Mouse (Mus musculus) forebrain, embryonic 16.5 days (tissue): ENCODE data around the gene Gm10160. TPM values are rescaled to one million over a fixed set of nuclear protein-coding genes. Genes with fewer than 3 reads are reported as not detected.

ENCODE experiments used
- ATAC-seq: fragments of 200-750 bp; cut with Nextera tagmentation; 2 replicates; pipeline ENCODE4 v1.8.0; 2017; ENCODE audit warnings: mild to moderate bottlenecking, moderate library complexity
- H3K27ac ChIP-seq: fragments of 300-500 bp; sonication (generic); 2 replicates; pipeline ENCODE4 v1.5.1; 2014; ENCODE audit warnings: low read length, control low read depth
- H3K27me3 ChIP-seq: fragments of 300-500 bp; sonication (generic); replicated peaks from 2 replicates; pipeline ENCODE4 v1.6.1; 2014; ENCODE audit warnings: low read length; ENCODE audit not compliant: control insufficient read depth, insufficient read depth
- H3K36me3 ChIP-seq: fragments of 300-500 bp; sonication (generic); 2 replicates; pipeline ENCODE4 v1.6.1; 2014; ENCODE audit not compliant: control insufficient read depth, insufficient read depth
- H3K4me1 ChIP-seq: fragments of 300-500 bp; sonication (generic); replicated peaks from 2 replicates; pipeline ENCODE4 v1.6.1; 2014; ENCODE audit warnings: low read length; ENCODE audit not compliant: control insufficient read depth, insufficient read depth
- H3K4me2 ChIP-seq: fragments of 300-500 bp; sonication (generic); 2 replicates; pipeline ENCODE4 v1.6.1; 2014; ENCODE audit warnings: mild to moderate bottlenecking, low read length, control low read depth
- H3K4me3 ChIP-seq: fragments of 300-500 bp; sonication (generic); replicated peaks from 2 replicates; pipeline ENCODE4 v1.5.1; 2014; ENCODE audit warnings: mild to moderate bottlenecking, low read length, control low read depth
- H3K9ac ChIP-seq: fragments of 300-500 bp; sonication (generic); replicated peaks from 2 replicates; pipeline ENCODE4 v1.6.1; 2014; ENCODE audit warnings: low read depth, low read length, control low read depth
- H3K9me3 ChIP-seq: fragments of 300-500 bp; sonication (generic); 2 replicates; pipeline ENCODE4 v1.6.1; 2016; ENCODE audit warnings: low read length; ENCODE audit not compliant: control insufficient read depth
- WGBS: fragments of 180-500 bp; shearing (Covaris S2); extraction: QIAGEN DNeasy Blood & Tissue Kit; methylation state at CpG from one replicate; pipeline ENCODE4 v1.1.7; 2014; 5-methylcytosine and 5-hydroxymethylcytosine counted together
- polyA plus RNA-seq: library from polyadenylated mRNA; unstranded; fragments of >200 nt; fragmentation: Nextera tagmentation; extraction: Ambion mirVana; gene quantifications from 2 replicates; pipeline ENCODE4 v1.2.1, GENCODE M21; 2015

Gene Gm10160
- polyA plus RNA-seq, 1 experiment from 2014 or later: not detected

GRCm38 (mm10) chr7:81849214-81849613 lies 6.4 kb downstream of the Gm10160 start:
- Histone ChIP-seq H3K9me3 (no peaks in the 10 kb centered on the region), H3K36me3 (no peaks in the 10 kb centered on the region), H3K4me2 (no peak overlapping the region), H3K4me1 (peaks cover 4% of the 10 kb centered on the region; the same call in 1 of the 2 replicates), H3K27ac (no peak overlapping the region), H3K27me3 (no peaks in the 10 kb centered on the region), H3K4me3 (no peak overlapping the region), H3K9ac (no peak overlapping the region)
- WGBS: 92% methylated on average over 5 of the region's 5 CpGs
- no peak for ATAC-seq

GRCm38 (mm10) chr7:81847777-81848176 lies 7.8 kb downstream of the Gm10160 start:
- Histone ChIP-seq H3K27ac (no peak overlapping the region), H3K4me3 (no peak overlapping the region), H3K27me3 (no peaks in the 10 kb centered on the region), H3K4me2 (no peak overlapping the region), H3K9me3 (no peaks in the 10 kb centered on the region), H3K4me1 (peaks cover 4% of the 10 kb centered on the region; the same call in 1 of the 2 replicates), H3K36me3 (no peaks in the 10 kb centered on the region), H3K9ac (no peak overlapping the region)
- WGBS: 7% methylated on average over 4 of the region's 4 CpGs
- ATAC-seq: peak; percentile 28; the same call in 1 of the 2 replicates

- no peaks in the 10 kb centered on the region for H3K27me3 ChIP-seq
- no peaks in the 10 kb centered on the region for H3K36me3 ChIP-seq
- no peak overlapping the region for H3K27ac ChIP-seq
- H3K4me3 ChIP-seq: no peak overlapping the region
- 36% methylated on average over 8 of the region's 8 CpGs for WGBS
- H3K9ac ChIP-seq: no peak overlapping the region
- no peak for ATAC-seq
- peaks cover 4% of the 10 kb centered on the region; the same call in 1 of the 2 replicates for H3K4me1 ChIP-seq
- H3K4me2 ChIP-seq: no peak overlapping the region
- no peaks in the 10 kb centered on the region for H3K9me3 ChIP-seq
Measured at GRCm38 (mm10) chr7:81847010-81847409, 8.6 kb downstream of the Gm10160 start.

GRCm38 (mm10) chr7:81846008-81846407 lies 9.6 kb downstream of the Gm10160 start:
- 93% methylated on average over 8 of the region's 8 CpGs for WGBS
- H3K9me3 ChIP-seq: no peaks in the 10 kb centered on the region
- H3K27me3 ChIP-seq: no peaks in the 10 kb centered on the region
- no peak overlapping the region for H3K27ac ChIP-seq
- no peak overlapping the region for H3K4me3 ChIP-seq
- no peak for ATAC-seq
- H3K9ac ChIP-seq: no peak overlapping the region
- peaks cover 7% of the 10 kb centered on the region for H3K4me1 ChIP-seq
- no peak overlapping the region for H3K4me2 ChIP-seq
- H3K36me3 ChIP-seq: no peaks in the 10 kb centered on the region

- no peak overlapping the region for H3K4me2 ChIP-seq
- no peak for ATAC-seq
- WGBS: 82% methylated on average over 3 of the region's 3 CpGs
- H3K36me3 ChIP-seq: no peaks in the 10 kb centered on the region
- no peak overlapping the region for H3K27ac ChIP-seq
- H3K4me1 ChIP-seq: peaks cover 13% of the 10 kb centered on the region
- H3K4me3 ChIP-seq: no peak overlapping the region
- H3K9ac ChIP-seq: no peak overlapping the region
- H3K27me3 ChIP-seq: no peaks in the 10 kb centered on the region
- no peaks in the 10 kb centered on the region for H3K9me3 ChIP-seq
Measured at GRCm38 (mm10) chr7:81845313-81845712, 10.3 kb downstream of the Gm10160 start.

- H3K9me3 ChIP-seq: no peaks in the 10 kb centered on the region
- 88% methylated on average over 11 of the region's 11 CpGs for WGBS
- H3K4me1 ChIP-seq: peaks cover 13% of the 10 kb centered on the region
- no peak overlapping the region for H3K4me2 ChIP-seq
- H3K27me3 ChIP-seq: no peaks in the 10 kb centered on the region
- no peak overlapping the region for H3K4me3 ChIP-seq
- no peak for ATAC-seq
- no peaks in the 10 kb centered on the region for H3K36me3 ChIP-seq
- no peak overlapping the region for H3K27ac ChIP-seq
- H3K9ac ChIP-seq: no peak overlapping the region
Measured at GRCm38 (mm10) chr7:81844801-81845200, 10.8 kb downstream of the Gm10160 start.

- Histone ChIP-seq H3K4me2 (no peak overlapping the region), H3K27ac (no peak overlapping the region), H3K9ac (no peak overlapping the region), H3K36me3 (no peaks in the 10 kb centered on the region), H3K4me3 (no peak overlapping the region), H3K27me3 (no peaks in the 10 kb centered on the region), H3K4me1 (peaks cover 13% of the 10 kb centered on the region), H3K9me3 (no peaks in the 10 kb centered on the region)
- ATAC-seq: no peak
- 58% methylated on average over 8 of the region's 8 CpGs for WGBS
Measured at GRCm38 (mm10) chr7:81843903-81844302, 11.7 kb downstream of the Gm10160 start.

- H3K4me2 ChIP-seq: no peak overlapping the region
- 83% methylated on average over 1 of the region's 1 CpGs for WGBS
- H3K27me3 ChIP-seq: no peaks in the 10 kb centered on the region
- H3K27ac ChIP-seq: no peak overlapping the region
- H3K9ac ChIP-seq: no peak overlapping the region
- no peak for ATAC-seq
- H3K36me3 ChIP-seq: no peaks in the 10 kb centered on the region
- H3K4me3 ChIP-seq: no peak overlapping the region
- H3K9me3 ChIP-seq: no peaks in the 10 kb centered on the region
- H3K4me1 ChIP-seq: peaks cover 13% of the 10 kb centered on the region
Measured at GRCm38 (mm10) chr7:81842998-81843397, 12.6 kb downstream of the Gm10160 start.

- WGBS: 90% methylated on average over 7 of the region's 7 CpGs
- no peak overlapping the region for H3K4me2 ChIP-seq
- H3K9ac ChIP-seq: no peak overlapping the region
- H3K4me1 ChIP-seq: peaks cover 10% of the 10 kb centered on the region
- no peak for ATAC-seq
- no peaks in the 10 kb centered on the region for H3K27me3 ChIP-seq
- no peaks in the 10 kb centered on the region for H3K9me3 ChIP-seq
- no peak overlapping the region for H3K4me3 ChIP-seq
- H3K36me3 ChIP-seq: no peaks in the 10 kb centered on the region
- no peak overlapping the region for H3K27ac ChIP-seq
Measured at GRCm38 (mm10) chr7:81842141-81842540, 13.5 kb downstream of the Gm10160 start.

- no peaks in the 10 kb centered on the region for H3K27me3 ChIP-seq
- WGBS: 88% methylated on average over 6 of the region's 6 CpGs
- no peaks in the 10 kb centered on the region for H3K36me3 ChIP-seq
- no peak for ATAC-seq
- H3K4me1 ChIP-seq: peaks cover 10% of the 10 kb centered on the region
- H3K9me3 ChIP-seq: no peaks in the 10 kb centered on the region
- peak overlapping the region; percentile 55 for H3K27ac ChIP-seq
- H3K4me2 ChIP-seq: no peak overlapping the region
- no peak overlapping the region for H3K4me3 ChIP-seq
- no peak overlapping the region for H3K9ac ChIP-seq
Measured at GRCm38 (mm10) chr7:81841439-81841838, 14.2 kb downstream of the Gm10160 start.
